Mouse (Mus musculus) neural tube, embryonic 12.5 days (tissue): ENCODE data around the gene Tspyl3. TPM values are rescaled to one million over a fixed set of nuclear protein-coding genes. Genes with fewer than 3 reads are reported as not detected.

Source experiments
- ATAC-seq: fragments of 200-750 bp; cut with Nextera tagmentation; 2 replicates; pipeline ENCODE4 v1.8.0; 2017; ENCODE audit warnings: low read depth, mild to moderate bottlenecking, moderate TSS enrichment, moderate library complexity; ENCODE audit not compliant: low FRiP score
- H3K27ac ChIP-seq: fragments of 300-500 bp; sonication (generic); 2 replicates; pipeline ENCODE4 v1.5.1; 2016
- H3K27me3 ChIP-seq: fragments of 300-500 bp; sonication (generic); replicated peaks from 2 replicates; pipeline ENCODE4 v1.6.1; 2016; ENCODE audit warnings: mild to moderate bottlenecking
- H3K36me3 ChIP-seq: fragments of 300-500 bp; sonication (generic); 2 replicates; pipeline ENCODE4 v1.6.1; 2016; ENCODE audit warnings: mild to moderate bottlenecking
- H3K4me1 ChIP-seq: fragments of 300-500 bp; sonication (generic); 2 replicates; pipeline ENCODE4 v1.6.1; 2016
- H3K4me2 ChIP-seq: fragments of 300-500 bp; sonication (generic); replicated peaks from 2 replicates; pipeline ENCODE4 v1.6.1; 2016; ENCODE audit warnings: mild to moderate bottlenecking
- H3K4me3 ChIP-seq: fragments of 300-500 bp; sonication (generic); 2 replicates; pipeline ENCODE4 v1.5.1; 2016
- H3K9ac ChIP-seq: fragments of 300-500 bp; sonication (generic); 2 replicates; pipeline ENCODE4 v1.6.1; 2016; ENCODE audit warnings: mild to moderate bottlenecking
- H3K9me3 ChIP-seq: fragments of 300-500 bp; sonication (generic); 2 replicates; pipeline ENCODE4 v1.6.1; 2016; ENCODE audit warnings: mild to moderate bottlenecking
- WGBS: fragments of 180-500 bp; shearing (Covaris S2); methylation state at CpG from one replicate; pipeline ENCODE4 v1.1.7; 2016; 5-methylcytosine and 5-hydroxymethylcytosine counted together
- polyA plus RNA-seq: library from polyadenylated mRNA; unstranded; fragments of >200 nt; fragmentation: Nextera tagmentation; extraction: Ambion mirVana; gene quantifications from 2 replicates; pipeline ENCODE4 v1.2.1, GENCODE M21; 2016

Tspyl3 gene
- polyA plus RNA-seq, 1 experiment from 2014 or later: 12.5 TPM

DNA sequence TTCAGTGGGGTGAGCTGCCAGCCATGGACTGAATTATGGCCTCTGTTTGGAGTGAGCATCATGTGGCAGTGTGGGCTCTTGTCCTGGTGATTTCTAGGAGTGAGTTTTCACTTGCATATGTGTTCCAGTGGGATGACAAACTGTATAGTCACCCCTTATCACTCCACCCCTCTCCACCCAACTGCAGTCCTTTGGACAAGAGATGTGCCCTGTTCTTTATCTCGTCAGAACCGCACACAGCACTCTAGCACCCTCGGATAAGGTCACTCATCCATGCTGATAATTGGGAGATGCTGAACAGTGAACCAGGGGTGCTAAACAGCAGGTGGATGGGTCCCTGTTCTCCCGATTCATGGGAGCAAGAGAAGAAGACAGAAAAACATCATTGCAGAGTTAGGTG, 3.6 kb downstream of the Tspyl3 start:
- WGBS: 88% methylated on average over 4 of the region's 4 CpGs
- no peaks in the 10 kb centered on the region for H3K9me3 ChIP-seq
- H3K4me1 ChIP-seq: peaks cover 14% of the 10 kb centered on the region
- H3K27me3 ChIP-seq: no peaks in the 10 kb centered on the region
- H3K36me3 ChIP-seq: no peaks in the 10 kb centered on the region
- no peak overlapping the region for H3K9ac ChIP-seq
- no peak overlapping the region for H3K27ac ChIP-seq
- H3K4me2 ChIP-seq: no peak overlapping the region
- no peak overlapping the region for H3K4me3 ChIP-seq
- ATAC-seq: no peak

DNA sequence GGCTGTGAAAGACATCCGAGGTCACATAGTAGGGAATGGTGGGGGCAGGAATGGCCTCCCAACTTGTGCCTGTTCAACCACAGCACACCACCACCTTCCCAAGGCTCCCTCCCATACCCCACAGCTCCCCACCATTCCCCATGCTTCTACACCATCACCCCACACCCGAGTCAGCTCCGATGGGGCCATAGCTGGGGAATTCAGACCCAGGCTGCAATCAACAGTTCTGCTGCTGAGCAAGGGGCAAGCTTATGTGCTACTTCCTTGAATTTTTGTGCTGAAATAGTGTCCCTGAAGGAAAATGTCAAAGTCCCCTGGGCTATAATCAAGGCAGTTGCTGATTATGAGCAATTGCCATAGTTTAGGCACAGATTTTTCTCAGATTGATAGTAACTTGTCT, 6.7 kb downstream of the Tspyl3 start:
- no peaks in the 10 kb centered on the region for H3K27me3 ChIP-seq
- no peak overlapping the region for H3K9ac ChIP-seq
- ATAC-seq: no peak
- no peak overlapping the region for H3K4me3 ChIP-seq
- H3K4me1 ChIP-seq: no peaks in the 10 kb centered on the region
- no peaks in the 10 kb centered on the region for H3K36me3 ChIP-seq
- H3K9me3 ChIP-seq: no peaks in the 10 kb centered on the region
- 85% methylated on average over 3 of the region's 3 CpGs for WGBS
- no peak overlapping the region for H3K4me2 ChIP-seq
- H3K27ac ChIP-seq: no peak overlapping the region

GRCm38 (mm10) chr2:153217826-153218340, 7.4 kb downstream of the Tspyl3 start:
- 91% methylated on average over 10 of the region's 10 CpGs for WGBS
- H3K36me3 ChIP-seq: no peaks in the 10 kb centered on the region
- H3K9me3 ChIP-seq: no peaks in the 10 kb centered on the region
- H3K4me1 ChIP-seq: no peaks in the 10 kb centered on the region
- no peak for ATAC-seq
- no peak overlapping the region for H3K9ac ChIP-seq
- no peak overlapping the region for H3K4me3 ChIP-seq
- no peaks in the 10 kb centered on the region for H3K27me3 ChIP-seq
- H3K27ac ChIP-seq: no peak overlapping the region
- H3K4me2 ChIP-seq: no peak overlapping the region

DNA sequence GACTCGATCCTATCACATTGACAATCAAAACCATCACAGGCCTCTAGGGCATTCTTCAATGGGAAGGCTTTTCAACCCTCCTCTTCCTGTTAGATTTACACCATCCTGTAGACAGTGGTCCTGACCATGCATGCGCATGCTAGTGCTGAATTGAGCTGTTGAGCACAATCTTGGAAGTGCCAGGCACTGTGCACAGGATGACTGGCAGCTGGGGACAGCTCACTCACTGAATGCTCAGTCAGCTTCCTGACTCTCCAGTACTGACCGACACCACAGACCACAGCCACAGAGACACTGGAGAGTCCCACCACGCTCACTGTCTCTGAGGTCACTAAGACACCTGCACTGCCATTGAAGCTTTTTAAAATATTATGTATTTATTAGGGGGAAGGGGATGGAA, 9.8 kb downstream of the Tspyl3 start:
- 90% methylated on average over 4 of the region's 4 CpGs for WGBS
- H3K9me3 ChIP-seq: no peaks in the 10 kb centered on the region
- ATAC-seq: no peak
- H3K9ac ChIP-seq: no peak overlapping the region
- H3K36me3 ChIP-seq: peaks cover 3% of the 10 kb centered on the region; the same call in 1 of the 2 replicates
- no peak overlapping the region for H3K27ac ChIP-seq
- H3K4me1 ChIP-seq: no peaks in the 10 kb centered on the region
- H3K4me2 ChIP-seq: no peak overlapping the region
- H3K27me3 ChIP-seq: no peaks in the 10 kb centered on the region
- H3K4me3 ChIP-seq: no peak overlapping the region

GRCm38 (mm10) chr2:153214771-153215259, 10.4 kb downstream of the Tspyl3 start:
- Histone ChIP-seq H3K4me2 (no peak overlapping the region), H3K4me1 (no peaks in the 10 kb centered on the region), H3K9me3 (no peaks in the 10 kb centered on the region), H3K27ac (no peak overlapping the region), H3K9ac (no peak overlapping the region), H3K4me3 (no peak overlapping the region), H3K27me3 (no peaks in the 10 kb centered on the region), H3K36me3 (peaks cover 7% of the 10 kb centered on the region)
- 82% methylated on average over 6 of the region's 6 CpGs for WGBS
- ATAC-seq: no peak

GRCm38 (mm10) chr2:153213351-153213750, 11.9 kb downstream of the Tspyl3 start:
- no peak overlapping the region for H3K9ac ChIP-seq
- no peak overlapping the region for H3K4me3 ChIP-seq
- WGBS: 89% methylated on average over 4 of the region's 4 CpGs
- H3K9me3 ChIP-seq: no peaks in the 10 kb centered on the region
- ATAC-seq: no peak
- H3K27ac ChIP-seq: no peak overlapping the region
- H3K27me3 ChIP-seq: no peaks in the 10 kb centered on the region
- H3K36me3 ChIP-seq: peaks cover 20% of the 10 kb centered on the region
- no peaks in the 10 kb centered on the region for H3K4me1 ChIP-seq
- no peak overlapping the region for H3K4me2 ChIP-seq

DNA sequence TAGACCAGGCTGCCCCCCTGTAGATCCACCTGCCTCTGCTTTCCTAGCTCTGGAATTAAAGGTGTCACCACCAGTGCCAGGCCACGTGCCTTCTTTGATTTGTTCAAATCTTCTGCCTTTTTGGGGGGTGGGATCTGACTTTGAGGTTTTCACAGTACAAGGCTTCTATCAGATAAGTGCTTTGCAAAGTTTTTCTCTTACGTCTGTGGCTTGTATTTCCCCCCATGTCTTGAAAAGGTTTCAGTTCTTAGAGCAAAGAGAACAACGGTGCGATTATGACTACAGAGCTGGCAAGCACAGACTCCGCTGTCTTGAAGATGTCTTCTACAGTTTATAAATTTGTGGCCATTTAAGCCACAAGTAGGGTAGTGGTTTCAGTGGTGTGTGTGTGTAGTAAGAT, 13.8 kb downstream of the Tspyl3 start:
- Histone ChIP-seq H3K9me3 (no peaks in the 10 kb centered on the region), H3K27me3 (no peaks in the 10 kb centered on the region), H3K4me1 (no peaks in the 10 kb centered on the region), H3K4me3 (no peak overlapping the region), H3K9ac (no peak overlapping the region), H3K27ac (no peak overlapping the region), H3K4me2 (no peak overlapping the region), H3K36me3 (peaks cover 39% of the 10 kb centered on the region)
- ATAC-seq: no peak
- WGBS: 94% methylated on average over 5 of the region's 5 CpGs

- no peak overlapping the region for H3K4me2 ChIP-seq
- peaks cover 57% of the 10 kb centered on the region for H3K36me3 ChIP-seq
- WGBS: 88% methylated on average over 5 of the region's 5 CpGs
- H3K4me1 ChIP-seq: no peaks in the 10 kb centered on the region
- H3K4me3 ChIP-seq: no peak overlapping the region
- H3K9ac ChIP-seq: no peak overlapping the region
- no peaks in the 10 kb centered on the region for H3K9me3 ChIP-seq
- no peak overlapping the region for H3K27ac ChIP-seq
- ATAC-seq: no peak
- H3K27me3 ChIP-seq: no peaks in the 10 kb centered on the region
Measured at GRCm38 (mm10) chr2:153209286-153209685, 16.0 kb downstream of the Tspyl3 start.

DNA sequence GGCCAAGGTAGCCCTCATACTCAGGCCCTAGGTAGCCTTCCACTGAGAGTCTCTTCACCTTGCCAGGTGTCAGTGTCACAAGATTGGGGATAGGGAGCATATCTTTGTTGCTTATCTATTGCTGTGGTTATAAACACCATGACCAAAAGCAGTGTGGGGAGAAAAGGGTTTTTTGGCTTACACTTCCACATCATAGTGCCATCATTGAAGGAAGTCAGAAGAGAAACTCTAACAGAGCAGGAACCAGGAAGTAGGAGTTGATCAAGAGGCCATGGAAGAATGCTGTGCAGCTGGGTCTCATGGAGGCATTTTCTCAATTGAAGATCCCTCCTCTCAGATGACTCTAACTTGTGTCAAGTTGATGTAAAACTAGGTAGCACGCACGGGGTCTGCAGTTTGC, 17.1 kb downstream of the Tspyl3 start:
- Histone ChIP-seq H3K4me3 (no peak overlapping the region), H3K27ac (no peak overlapping the region), H3K4me1 (no peaks in the 10 kb centered on the region), H3K4me2 (no peak overlapping the region), H3K9me3 (no peaks in the 10 kb centered on the region), H3K9ac (no peak overlapping the region), H3K27me3 (no peaks in the 10 kb centered on the region), H3K36me3 (peaks cover 65% of the 10 kb centered on the region)
- 100% methylated on average over 2 of the region's 2 CpGs for WGBS
- ATAC-seq: no peak

DNA sequence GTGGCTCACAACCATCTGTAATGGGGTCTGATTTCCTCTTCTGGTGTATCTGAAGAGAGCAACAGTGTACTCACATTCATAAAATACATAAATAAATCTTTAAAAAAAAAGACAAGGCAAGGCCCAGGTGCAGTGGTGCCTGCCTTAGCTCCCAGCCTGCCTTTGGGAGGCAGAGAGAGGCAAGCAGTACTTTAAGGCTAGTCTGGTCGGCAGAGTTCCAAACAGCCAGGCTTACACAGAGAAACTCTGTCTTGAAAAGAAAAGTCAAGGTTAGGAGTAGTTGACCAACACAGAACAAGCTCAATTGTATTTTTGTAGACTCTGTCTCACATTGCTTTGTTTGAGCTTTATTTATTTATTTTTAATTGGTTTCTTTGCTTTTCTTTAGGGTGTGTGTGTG, 22.5 kb downstream of the Tspyl3 start:
- Histone ChIP-seq H3K27me3 (no peaks in the 10 kb centered on the region), H3K36me3 (peaks cover 84% of the 10 kb centered on the region), H3K4me1 (no peaks in the 10 kb centered on the region), H3K27ac (no peak overlapping the region), H3K9ac (no peak overlapping the region), H3K9me3 (no peaks in the 10 kb centered on the region), H3K4me2 (no peak overlapping the region), H3K4me3 (no peak overlapping the region)
- no peak for ATAC-seq
- WGBS: 61% methylated on average over 1 of the region's 1 CpGs

DNA sequence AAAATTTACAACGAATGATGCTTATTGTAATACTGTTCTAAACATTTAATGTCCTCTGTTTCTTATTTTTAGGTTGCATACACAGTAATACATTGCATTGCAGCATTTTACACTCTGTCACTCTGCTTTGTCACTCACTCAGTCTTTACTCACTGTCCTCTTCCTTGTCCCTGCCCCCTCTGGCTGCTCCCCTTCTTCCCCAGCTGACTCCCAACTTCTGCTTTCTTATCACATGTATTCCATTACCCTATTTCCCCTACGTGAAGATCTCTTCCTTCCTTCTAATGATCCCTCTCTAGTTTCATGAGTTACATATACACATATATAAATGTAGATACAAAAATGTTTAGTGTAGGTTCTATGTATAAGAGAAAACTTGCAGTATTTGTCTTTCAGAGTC, 26.1 kb downstream of the Tspyl3 start:
- no peak overlapping the region for H3K27ac ChIP-seq
- H3K4me1 ChIP-seq: no peaks in the 10 kb centered on the region
- H3K4me2 ChIP-seq: no peak overlapping the region
- 91% methylated on average over 2 of the region's 2 CpGs for WGBS
- H3K9me3 ChIP-seq: no peaks in the 10 kb centered on the region
- H3K27me3 ChIP-seq: no peaks in the 10 kb centered on the region
- H3K9ac ChIP-seq: no peak overlapping the region
- ATAC-seq: no peak
- no peak overlapping the region for H3K4me3 ChIP-seq
- peaks cover 80% of the 10 kb centered on the region for H3K36me3 ChIP-seq

DNA sequence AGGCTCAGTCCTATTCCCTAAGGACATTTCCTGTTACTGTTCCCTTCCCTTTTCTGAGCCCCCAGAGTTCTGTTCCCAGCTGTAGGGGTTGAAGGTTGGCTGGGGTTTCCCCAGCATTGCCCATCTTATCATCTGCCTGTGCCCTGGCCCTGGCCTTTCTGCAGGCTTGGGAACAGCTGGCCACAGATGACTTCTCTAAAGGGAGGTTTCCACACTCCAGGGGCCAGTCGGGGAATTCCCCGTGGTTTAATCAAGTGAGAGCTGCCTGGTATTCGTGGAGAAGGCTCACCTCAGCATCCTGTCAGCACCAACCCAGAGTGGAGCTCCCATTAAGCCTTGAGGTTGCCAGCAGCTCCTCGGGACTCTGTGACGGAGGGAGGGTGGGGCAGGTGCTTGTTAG, 26.8 kb downstream of the Tspyl3 start:
- Histone ChIP-seq H3K27me3 (no peaks in the 10 kb centered on the region), H3K9ac (no peak overlapping the region), H3K4me1 (no peaks in the 10 kb centered on the region), H3K4me2 (no peak overlapping the region), H3K4me3 (no peak overlapping the region), H3K9me3 (no peaks in the 10 kb centered on the region), H3K36me3 (peaks cover 77% of the 10 kb centered on the region), H3K27ac (no peak overlapping the region; the same call in 1 of the 2 replicates)
- 85% methylated on average over 5 of the region's 5 CpGs for WGBS
- ATAC-seq: no peak

GRCm38 (mm10) chr2:153194255-153194654, 31.0 kb downstream of the Tspyl3 start:
- Histone ChIP-seq H3K36me3 (peaks cover 85% of the 10 kb centered on the region), H3K4me1 (no peaks in the 10 kb centered on the region), H3K9me3 (no peaks in the 10 kb centered on the region), H3K4me2 (no peak overlapping the region), H3K27ac (no peak overlapping the region), H3K27me3 (no peaks in the 10 kb centered on the region), H3K9ac (no peak overlapping the region), H3K4me3 (no peak overlapping the region)
- 96% methylated on average over 3 of the region's 3 CpGs for whole genome bisulfite sequencing
- no peak for ATAC-seq
